Mouse (Mus musculus) hindbrain, embryonic 12.5 days (tissue): ENCODE results near the gene Car4. TPM values are rescaled to one million over a fixed set of nuclear protein-coding genes. Genes with fewer than 3 reads are reported as not detected.
A peak's percentile ranks its signal among the peaks of the same experiment; 100 is the strongest.

ENCODE experiments used
- ATAC-seq: fragments of 200-750 bp; cut with Nextera tagmentation; 2 replicates; pipeline ENCODE4 v1.8.0; 2017; ENCODE audit warnings: moderate TSS enrichment; ENCODE audit not compliant: low FRiP score
- H3K27ac ChIP-seq: fragments of 300-500 bp; sonication (generic); 2 replicates; pipeline ENCODE4 v1.5.1; 2016; ENCODE audit warnings: mild to moderate bottlenecking
- H3K27me3 ChIP-seq: fragments of 300-500 bp; sonication (generic); 2 replicates; pipeline ENCODE4 v1.6.1; 2016; ENCODE audit warnings: mild to moderate bottlenecking
- H3K36me3 ChIP-seq: fragments of 300-500 bp; sonication (generic); 2 replicates; pipeline ENCODE4 v1.6.1; 2016; ENCODE audit warnings: mild to moderate bottlenecking
- H3K4me1 ChIP-seq: fragments of 300-500 bp; sonication (generic); 2 replicates; pipeline ENCODE4 v1.6.1; 2016
- H3K4me2 ChIP-seq: fragments of 300-500 bp; sonication (generic); replicated peaks from 2 replicates; pipeline ENCODE4 v1.6.1; 2016; ENCODE audit warnings: mild to moderate bottlenecking
- H3K4me3 ChIP-seq: fragments of 300-500 bp; sonication (generic); 2 replicates; pipeline ENCODE4 v1.5.1; 2016; ENCODE audit warnings: mild to moderate bottlenecking
- H3K9ac ChIP-seq: fragments of 300-500 bp; sonication (generic); 2 replicates; pipeline ENCODE4 v1.6.1; 2016; ENCODE audit warnings: mild to moderate bottlenecking, moderate library complexity
- H3K9me3 ChIP-seq: fragments of 300-500 bp; sonication (generic); replicated peaks from 2 replicates; pipeline ENCODE4 v1.6.1; 2016; ENCODE audit warnings: mild to moderate bottlenecking
- WGBS: fragments of 180-500 bp; shearing (Covaris S2); methylation state at CpG from one replicate; pipeline ENCODE4 v1.1.7; 2016; 5-methylcytosine and 5-hydroxymethylcytosine counted together
- polyA plus RNA-seq: library from polyadenylated mRNA; unstranded; fragments of >200 nt; fragmentation: Nextera tagmentation; extraction: Ambion mirVana; gene quantifications from 2 replicates; pipeline ENCODE4 v1.2.1, GENCODE M21; 2016

Gene Car4
- polyA plus RNA-seq, 1 experiment from 2014 or later = 3.9 TPM

DNA sequence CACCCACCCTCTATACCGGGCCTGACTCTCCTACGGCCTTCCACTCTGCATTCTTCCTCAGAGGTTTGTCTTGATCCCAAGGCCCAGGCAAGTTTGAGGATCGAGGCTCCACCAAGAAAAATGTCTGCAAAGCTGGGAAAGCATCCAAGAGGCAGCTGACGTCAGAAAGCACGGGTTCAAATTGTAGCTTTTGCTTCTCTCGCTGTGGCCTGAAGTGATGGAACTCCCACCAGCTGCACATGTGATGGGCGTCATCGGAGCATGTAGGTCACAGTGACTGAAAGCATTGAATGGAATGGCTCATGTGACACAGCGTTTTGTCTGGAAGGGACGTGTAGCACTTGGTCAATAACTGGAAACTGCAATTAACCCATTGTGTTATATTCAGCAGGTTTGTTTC, 17.4 kb upstream of the Car4 start:
- 65% methylated on average over 10 of the region's 10 CpGs for WGBS
- no peak overlapping the region for H3K27ac ChIP-seq
- ATAC-seq = no peak
- H3K36me3 ChIP-seq = no peaks in the 10 kb centered on the region
- H3K9ac ChIP-seq = no peak overlapping the region
- H3K4me1 ChIP-seq = peaks cover 18% of the 10 kb centered on the region
- H3K9me3 ChIP-seq = no peaks in the 10 kb centered on the region
- H3K27me3 ChIP-seq = peaks cover 18% of the 10 kb centered on the region
- H3K4me2 ChIP-seq = no peak overlapping the region
- no peak overlapping the region for H3K4me3 ChIP-seq

DNA sequence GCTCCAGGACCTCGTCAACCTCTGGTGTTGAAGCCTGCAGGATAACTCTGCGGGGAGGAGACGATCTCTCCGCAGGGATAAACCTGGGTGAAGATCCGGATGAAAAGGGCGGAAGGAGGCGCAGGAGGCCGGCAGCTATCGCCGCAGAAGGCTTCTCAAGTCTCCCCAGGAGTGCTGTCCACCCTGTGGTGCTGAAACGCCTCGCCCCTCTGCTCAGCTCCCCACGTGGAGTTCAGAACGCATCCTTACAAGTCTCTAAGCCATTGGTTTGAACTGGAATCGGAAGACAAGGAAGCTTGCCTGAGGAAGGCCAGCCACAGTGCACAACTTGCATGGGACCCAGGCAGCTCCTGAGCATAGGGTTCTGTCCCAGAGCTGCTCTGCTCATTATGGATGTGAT, 13.6 kb upstream of the Car4 start:
- H3K9me3 ChIP-seq = no peaks in the 10 kb centered on the region
- no peak for ATAC-seq
- H3K36me3 ChIP-seq = no peaks in the 10 kb centered on the region
- peaks cover 24% of the 10 kb centered on the region for H3K27me3 ChIP-seq
- H3K4me1 ChIP-seq = peaks cover 19% of the 10 kb centered on the region
- H3K4me2 ChIP-seq = peak overlapping the region; percentile 41
- peak overlapping the region; percentile 20; the same call in 1 of the 2 replicates for H3K4me3 ChIP-seq
- no peak overlapping the region for H3K9ac ChIP-seq
- no peak overlapping the region for H3K27ac ChIP-seq
- under 1% methylated on average over 15 of the region's 15 CpGs for WGBS

DNA sequence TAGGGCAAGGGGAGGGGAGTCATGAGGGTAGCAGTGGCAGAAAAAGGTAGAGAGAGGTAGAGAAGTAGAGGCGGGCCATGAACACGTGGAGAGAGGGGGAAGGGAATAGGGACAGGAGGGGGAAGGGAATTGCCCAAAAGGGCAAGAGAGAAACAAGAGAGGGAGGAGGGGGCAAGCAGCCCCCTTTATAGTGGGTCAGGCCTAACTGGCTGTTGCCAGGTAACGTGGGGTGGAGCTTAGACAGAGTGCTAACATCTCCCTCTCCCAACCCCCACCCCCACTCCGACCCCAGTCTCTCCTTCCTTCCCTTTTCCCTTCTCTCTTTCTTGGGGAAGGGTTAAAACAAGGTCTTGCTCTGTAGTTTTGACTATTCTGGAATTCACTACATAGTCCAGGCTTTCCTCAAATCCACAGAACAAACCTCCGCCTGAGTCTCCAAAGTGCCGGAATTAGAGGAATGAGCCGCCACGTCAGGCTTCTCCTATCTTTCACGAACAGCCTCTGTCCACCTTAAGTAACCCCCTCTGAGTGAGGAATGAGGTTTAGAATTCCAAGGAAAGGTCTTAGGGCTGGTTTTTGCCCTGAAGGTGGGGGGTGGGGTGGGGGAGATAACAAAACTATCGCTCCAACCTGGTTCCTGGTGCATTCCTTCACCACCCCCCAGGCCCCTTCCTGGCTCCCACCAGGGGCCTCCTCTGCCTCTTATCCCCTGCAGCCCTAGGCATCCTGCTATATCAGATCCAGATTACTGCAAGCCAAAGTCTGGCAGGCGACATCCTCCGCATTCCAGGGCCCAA, 12.7 kb upstream of the Car4 start:
- Histone ChIP-seq H3K4me3 (no peak overlapping the region), H3K27ac (no peak overlapping the region), H3K27me3 (peaks cover 24% of the 10 kb centered on the region), H3K4me1 (peaks cover 19% of the 10 kb centered on the region), H3K36me3 (no peaks in the 10 kb centered on the region), H3K9me3 (no peaks in the 10 kb centered on the region), H3K4me2 (peak overlapping the region; percentile 24), H3K9ac (no peak overlapping the region)
- 0 out of 2 replicates have a peak, but pooled peaks have one; percentile 52 for ATAC-seq
- WGBS = 5% methylated on average over 12 of the region's 12 CpGs

DNA sequence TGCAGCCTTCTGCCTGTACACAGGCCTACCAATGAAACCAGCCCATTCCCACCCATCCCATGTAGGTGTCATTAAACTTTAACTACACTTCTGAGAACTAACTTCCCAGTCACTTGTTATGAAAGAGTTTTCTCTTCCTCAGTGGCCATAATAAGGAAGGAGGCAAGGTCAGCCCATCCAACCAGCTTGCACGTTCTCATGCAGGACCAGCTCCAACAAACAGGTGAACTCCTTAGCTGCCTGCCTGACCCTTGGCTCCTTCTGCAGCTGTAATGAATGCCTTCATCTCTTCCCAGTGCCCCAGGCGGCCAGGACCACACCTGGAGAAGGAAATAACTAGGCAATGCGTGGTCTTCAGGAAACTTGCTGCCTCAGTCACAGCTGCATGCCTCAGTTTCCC, 11.7 kb upstream of the Car4 start:
- H3K4me3 ChIP-seq = no peak overlapping the region
- H3K4me2 ChIP-seq = no peak overlapping the region
- 58% methylated on average over 3 of the region's 3 CpGs for WGBS
- no peak overlapping the region for H3K27ac ChIP-seq
- H3K27me3 ChIP-seq = peaks cover 24% of the 10 kb centered on the region
- no peak for ATAC-seq
- no peaks in the 10 kb centered on the region for H3K9me3 ChIP-seq
- no peak overlapping the region for H3K9ac ChIP-seq
- no peaks in the 10 kb centered on the region for H3K36me3 ChIP-seq
- H3K4me1 ChIP-seq = peaks cover 19% of the 10 kb centered on the region

DNA sequence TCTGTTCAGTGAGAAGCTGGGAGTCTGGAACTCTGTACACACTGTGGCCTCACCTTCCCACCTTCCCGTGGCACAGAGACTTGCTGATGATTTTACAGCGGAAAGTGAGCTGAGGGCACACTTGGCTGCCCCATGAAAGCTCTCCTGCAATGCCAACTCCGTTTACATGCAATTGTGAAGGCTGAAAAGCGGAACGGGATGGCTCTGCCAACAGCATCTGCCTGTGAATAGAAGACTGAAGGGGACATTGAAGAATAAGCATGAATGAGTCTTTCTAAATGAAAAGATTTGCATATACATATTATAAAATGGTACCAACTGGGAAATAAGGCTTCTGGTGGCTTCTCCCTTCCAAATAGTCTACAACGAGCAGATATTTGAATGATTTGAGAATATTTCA, 10.4 kb upstream of the Car4 start:
- peaks cover 19% of the 10 kb centered on the region for H3K4me1 ChIP-seq
- 63% methylated on average over 6 of the region's 6 CpGs for WGBS
- H3K9me3 ChIP-seq = no peaks in the 10 kb centered on the region
- H3K9ac ChIP-seq = no peak overlapping the region
- no peak overlapping the region for H3K4me2 ChIP-seq
- peaks cover 24% of the 10 kb centered on the region for H3K27me3 ChIP-seq
- no peaks in the 10 kb centered on the region for H3K36me3 ChIP-seq
- ATAC-seq = no peak
- no peak overlapping the region for H3K27ac ChIP-seq
- H3K4me3 ChIP-seq = no peak overlapping the region

DNA sequence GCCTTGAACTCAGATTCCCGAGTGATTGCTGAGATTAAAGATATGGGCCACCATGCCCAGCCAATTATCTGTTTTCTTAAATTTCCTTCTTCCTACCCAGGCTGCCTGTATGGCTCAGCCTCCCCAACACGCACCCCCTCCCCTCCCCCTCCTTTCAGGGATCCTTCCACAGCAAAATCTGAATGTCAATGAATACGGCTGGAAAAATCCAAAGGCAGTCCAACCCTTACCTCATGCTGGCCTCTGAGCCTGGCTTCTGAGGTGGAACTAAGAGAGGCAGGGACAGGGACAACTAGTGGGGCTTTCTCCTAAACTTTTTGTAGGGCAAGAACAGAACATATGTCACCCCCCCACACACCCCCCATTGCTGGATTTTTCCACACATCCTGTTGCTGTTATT, 9.5 kb upstream of the Car4 start:
- H3K27me3 ChIP-seq = peaks cover 20% of the 10 kb centered on the region
- H3K36me3 ChIP-seq = no peaks in the 10 kb centered on the region
- no peaks in the 10 kb centered on the region for H3K9me3 ChIP-seq
- no peak overlapping the region for H3K27ac ChIP-seq
- H3K4me3 ChIP-seq = no peak overlapping the region
- H3K4me1 ChIP-seq = peaks cover 19% of the 10 kb centered on the region
- ATAC-seq = no peak
- H3K9ac ChIP-seq = no peak overlapping the region
- 47% methylated on average over 3 of the region's 3 CpGs for WGBS
- H3K4me2 ChIP-seq = no peak overlapping the region

DNA sequence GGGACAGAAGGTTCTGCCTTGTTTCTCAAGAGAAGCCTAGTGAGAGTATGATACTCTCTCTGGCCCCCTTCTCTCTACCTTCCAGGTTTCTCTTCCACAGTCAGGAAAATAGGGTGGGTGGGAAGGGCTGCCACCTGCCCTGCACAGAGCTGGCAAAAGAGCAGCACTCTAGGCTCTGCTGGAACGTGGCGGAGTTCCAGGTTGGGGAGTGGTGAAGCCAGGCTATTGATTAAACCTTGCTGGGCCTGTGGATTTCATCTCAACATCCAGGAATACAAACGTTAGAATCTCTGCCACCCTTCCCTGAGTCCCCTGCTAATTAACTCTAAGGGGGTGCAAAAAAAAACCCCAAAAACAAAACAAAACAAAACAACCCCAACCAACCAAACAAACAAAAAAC, 9.1 kb upstream of the Car4 start:
- H3K9me3 ChIP-seq = no peaks in the 10 kb centered on the region
- no peak overlapping the region for H3K4me2 ChIP-seq
- no peak for ATAC-seq
- peaks cover 18% of the 10 kb centered on the region; the same call in 1 of the 2 replicates for H3K27me3 ChIP-seq
- WGBS = 56% methylated on average over 3 of the region's 3 CpGs
- H3K4me1 ChIP-seq = peaks cover 17% of the 10 kb centered on the region
- no peaks in the 10 kb centered on the region for H3K36me3 ChIP-seq
- H3K27ac ChIP-seq = no peak overlapping the region
- no peak overlapping the region for H3K4me3 ChIP-seq
- no peak overlapping the region for H3K9ac ChIP-seq

DNA sequence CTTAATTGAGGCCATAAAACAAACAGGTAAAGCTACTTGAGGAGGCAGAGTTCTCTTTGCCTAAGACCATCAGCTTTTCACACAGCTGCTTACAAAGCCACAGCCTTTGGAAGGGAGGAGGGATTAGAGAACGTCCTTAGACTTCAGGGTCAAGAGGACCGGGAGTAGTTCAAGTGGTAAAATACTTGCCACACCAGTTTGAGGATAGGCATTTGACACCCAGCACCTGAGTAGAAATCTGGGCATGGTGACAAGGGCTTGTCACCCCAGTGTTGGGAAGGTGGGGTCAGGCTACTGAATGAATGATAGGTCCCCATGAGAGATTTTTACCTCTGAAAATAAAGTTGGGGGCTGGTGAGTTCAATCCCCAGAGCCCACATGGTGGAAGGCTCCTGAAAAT, 5.0 kb upstream of the Car4 start:
- H3K27ac ChIP-seq = no peak overlapping the region
- no peak overlapping the region for H3K4me3 ChIP-seq
- WGBS = 57% methylated on average over 2 of the region's 2 CpGs
- no peak overlapping the region for H3K9ac ChIP-seq
- H3K36me3 ChIP-seq = no peaks in the 10 kb centered on the region
- no peak overlapping the region for H3K4me2 ChIP-seq
- no peaks in the 10 kb centered on the region for H3K9me3 ChIP-seq
- H3K27me3 ChIP-seq = peaks cover 26% of the 10 kb centered on the region
- H3K4me1 ChIP-seq = peaks cover 4% of the 10 kb centered on the region
- no peak for ATAC-seq

DNA sequence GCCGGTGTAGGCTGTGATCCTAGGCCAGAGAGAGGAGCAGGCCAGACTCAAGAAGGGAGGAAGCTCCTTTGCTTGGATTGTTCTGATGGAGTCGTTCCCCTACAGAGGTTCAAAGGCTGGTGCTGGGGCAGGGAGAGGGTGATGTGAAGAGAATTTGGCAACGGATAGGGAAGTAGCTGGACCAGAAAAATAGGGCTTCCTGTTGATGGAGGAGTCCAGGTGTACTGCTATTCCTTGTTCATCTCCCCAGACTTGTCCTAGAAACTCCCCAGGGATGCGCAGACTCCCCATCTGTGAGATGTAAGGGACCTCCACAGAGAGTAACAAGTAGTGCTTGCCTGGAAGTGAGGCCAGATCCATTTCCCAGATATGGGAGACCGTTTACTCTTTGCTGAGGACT, 1.2 kb upstream of the Car4 start:
- Histone ChIP-seq H3K9ac (no peak overlapping the region), H3K4me1 (peaks cover 19% of the 10 kb centered on the region), H3K27me3 (peaks cover 61% of the 10 kb centered on the region), H3K36me3 (no peaks in the 10 kb centered on the region), H3K27ac (no peak overlapping the region), H3K4me3 (no peak overlapping the region), H3K9me3 (no peaks in the 10 kb centered on the region), H3K4me2 (no peak overlapping the region)
- WGBS = 35% methylated on average over 5 of the region's 5 CpGs
- ATAC-seq = no peak

DNA sequence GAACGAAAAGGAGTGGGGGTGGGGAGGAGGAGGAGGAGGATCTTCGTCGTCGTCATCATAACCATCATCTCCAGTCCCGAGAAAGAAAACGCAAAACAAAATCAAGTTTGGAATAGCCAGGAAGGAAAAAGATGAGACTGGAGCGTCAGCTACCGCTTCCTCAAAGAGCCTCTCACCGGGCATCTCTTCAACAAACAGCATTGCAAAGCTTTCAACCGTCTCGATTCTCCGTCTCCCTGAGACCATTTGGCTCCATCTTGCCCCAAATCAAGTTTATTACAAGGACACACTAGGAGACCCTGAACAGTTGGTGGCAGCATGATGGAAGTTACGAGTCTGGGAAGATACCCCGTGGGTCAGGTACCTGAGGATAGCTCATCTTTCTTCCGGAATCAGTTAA, 415 bp upstream of the Car4 start:
- ATAC-seq = no peak
- 11% methylated on average over 15 of the region's 15 CpGs for WGBS
- peak overlapping the region; percentile 33 for H3K4me3 ChIP-seq
- H3K4me2 ChIP-seq = peak overlapping the region; percentile 54
- H3K4me1 ChIP-seq = peaks cover 19% of the 10 kb centered on the region
- no peaks in the 10 kb centered on the region for H3K9me3 ChIP-seq
- peaks cover 61% of the 10 kb centered on the region for H3K27me3 ChIP-seq
- H3K36me3 ChIP-seq = no peaks in the 10 kb centered on the region
- H3K27ac ChIP-seq = no peak overlapping the region
- H3K9ac ChIP-seq = no peak overlapping the region

DNA sequence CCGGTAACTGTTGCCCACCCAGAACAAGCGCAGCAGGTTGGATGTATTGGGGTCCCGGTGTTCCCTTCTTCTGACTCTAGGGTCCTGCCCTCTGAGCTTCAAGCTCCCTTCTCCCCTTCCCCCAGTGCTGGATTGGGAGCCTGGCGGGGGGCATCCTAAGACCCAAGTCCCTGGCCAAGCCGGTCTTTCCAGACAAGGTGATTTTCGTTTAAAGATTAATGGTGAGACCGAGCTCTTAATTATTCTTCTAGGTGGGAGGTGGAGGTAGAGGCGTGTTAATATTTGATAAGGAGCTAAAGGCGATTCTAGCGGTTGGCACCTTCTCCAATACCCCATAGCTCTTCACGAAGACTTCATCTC, 665 bp downstream of the Car4 start:
- 3% methylated on average over 11 of the region's 11 CpGs for WGBS
- Histone ChIP-seq H3K27ac (no peak overlapping the region), H3K27me3 (peaks cover 60% of the 10 kb centered on the region), H3K4me3 (peak overlapping the region; percentile 33), H3K36me3 (no peaks in the 10 kb centered on the region), H3K4me2 (peak overlapping the region; percentile 54), H3K9ac (no peak overlapping the region), H3K9me3 (no peaks in the 10 kb centered on the region), H3K4me1 (peaks cover 19% of the 10 kb centered on the region)
- no peak for ATAC-seq

DNA sequence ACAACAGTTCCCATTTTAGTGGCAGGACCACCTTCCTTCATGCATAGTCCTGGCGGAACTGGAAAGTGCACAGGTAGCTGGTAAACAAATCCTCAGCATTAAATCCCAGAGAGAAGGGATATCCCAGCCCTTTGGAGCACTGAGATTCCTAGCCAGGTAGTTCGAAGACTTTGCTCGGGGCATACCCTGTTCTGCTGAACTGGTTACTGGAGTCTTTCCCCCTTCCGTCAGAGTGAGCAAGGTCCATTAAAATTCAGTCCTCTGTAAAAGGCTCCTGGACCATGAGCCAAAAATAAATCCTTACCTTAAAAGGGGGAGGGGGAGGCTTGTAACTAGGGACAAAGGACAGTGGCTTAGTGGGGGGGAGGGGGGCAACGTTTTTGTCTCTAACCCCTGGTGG, 1.6 kb downstream of the Car4 start:
- no peak for ATAC-seq
- Histone ChIP-seq H3K27ac (no peak overlapping the region), H3K9ac (no peak overlapping the region), H3K4me2 (no peak overlapping the region), H3K27me3 (peaks cover 58% of the 10 kb centered on the region), H3K9me3 (no peaks in the 10 kb centered on the region), H3K4me1 (peaks cover 19% of the 10 kb centered on the region), H3K36me3 (no peaks in the 10 kb centered on the region), H3K4me3 (no peak overlapping the region)
- WGBS = 32% methylated on average over 5 of the region's 5 CpGs

DNA sequence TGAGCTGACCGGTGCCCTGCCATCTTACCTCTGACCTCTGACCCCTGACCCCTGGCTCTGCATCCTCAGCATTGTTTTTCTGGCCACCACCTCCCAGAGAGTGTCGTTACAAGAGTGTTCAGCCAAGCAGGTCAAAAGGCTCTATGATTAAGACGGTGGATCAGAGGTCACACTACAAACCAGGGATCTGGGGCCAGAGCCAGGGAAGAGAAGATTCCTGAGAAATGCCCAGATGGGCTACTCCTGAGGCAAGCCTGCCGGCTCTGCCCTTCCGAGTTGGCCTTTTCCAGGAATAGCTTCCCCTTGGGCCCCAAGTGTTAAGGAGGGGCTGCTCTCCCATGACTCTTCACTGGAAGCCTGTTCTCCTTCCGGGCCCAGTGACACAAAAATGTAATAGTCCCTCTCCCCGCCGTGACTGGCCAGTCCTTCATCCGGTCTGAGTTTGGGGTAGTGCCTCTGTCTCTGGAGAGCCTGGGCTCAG, 2.2 kb downstream of the Car4 start:
- Histone ChIP-seq H3K27me3 (peaks cover 58% of the 10 kb centered on the region), H3K27ac (no peak overlapping the region), H3K4me3 (no peak overlapping the region), H3K9me3 (no peaks in the 10 kb centered on the region), H3K4me2 (no peak overlapping the region), H3K36me3 (no peaks in the 10 kb centered on the region), H3K9ac (no peak overlapping the region), H3K4me1 (peaks cover 19% of the 10 kb centered on the region)
- WGBS = 0% methylated on average over 9 of the region's 9 CpGs
- no peak for ATAC-seq
